Mouse (Mus musculus) kidney, embryonic 14.5 days (tissue): ENCODE results near the gene Pcyt2. TPM values are rescaled to one million over a fixed set of nuclear protein-coding genes. Genes with fewer than 3 reads are reported as not detected.

ENCODE experiments used
- ATAC-seq: fragments of 200-750 bp; cut with Nextera tagmentation; 2 replicates; pipeline ENCODE4 v1.8.0; 2017; ENCODE audit warnings: moderate number of reproducible peaks, mild to moderate bottlenecking, moderate TSS enrichment, moderate library complexity; ENCODE audit not compliant: low FRiP score, low TSS enrichment
- H3K27ac ChIP-seq: fragments of 300-500 bp; sonication (generic); 2 replicates; pipeline ENCODE4 v1.5.1; 2014; ENCODE audit warnings: low read depth, mild to moderate bottlenecking, low read length, moderate library complexity, mixed read lengths
- H3K27me3 ChIP-seq: fragments of 300-500 bp; sonication (generic); 2 replicates; pipeline ENCODE4 v1.6.1; 2014; ENCODE audit warnings: mild to moderate bottlenecking, low read length; ENCODE audit not compliant: control insufficient read depth, insufficient read depth
- H3K36me3 ChIP-seq: fragments of 300-500 bp; sonication (generic); 2 replicates; pipeline ENCODE4 v1.6.1; 2014; ENCODE audit warnings: low read length, mixed read lengths; ENCODE audit not compliant: control insufficient read depth, insufficient read depth
- H3K4me1 ChIP-seq: fragments of 300-500 bp; sonication (generic); 2 replicates; pipeline ENCODE4 v1.6.1; 2014; ENCODE audit warnings: low read length, mixed read lengths; ENCODE audit not compliant: control insufficient read depth, insufficient read depth
- H3K4me2 ChIP-seq: fragments of 300-500 bp; sonication (generic); replicated peaks from 2 replicates; pipeline ENCODE4 v1.6.1; 2014; ENCODE audit warnings: low read depth, mild to moderate bottlenecking, low read length
- H3K4me3 ChIP-seq: fragments of 300-500 bp; sonication (generic); 2 replicates; pipeline ENCODE4 v1.5.1; 2014; ENCODE audit warnings: mild to moderate bottlenecking, low read length
- H3K9ac ChIP-seq: fragments of 300-500 bp; sonication (generic); 2 replicates; pipeline ENCODE4 v1.6.1; 2014; ENCODE audit warnings: low read depth, mild to moderate bottlenecking, low read length, moderate library complexity
- H3K9me3 ChIP-seq: fragments of 300-500 bp; sonication (generic); 2 replicates; pipeline ENCODE4 v1.6.1; 2016; ENCODE audit warnings: low read length; ENCODE audit not compliant: control insufficient read depth
- WGBS: fragments of 180-500 bp; shearing (Covaris S2); extraction: QIAGEN DNeasy Blood & Tissue Kit; methylation state at CpG from one replicate; pipeline ENCODE4 v1.1.7; 2014; 5-methylcytosine and 5-hydroxymethylcytosine counted together
- microRNA-seq: library from miRNA; unstranded; fragments of <30 nt; microRNA quantifications from one replicate; pipeline ENCODE4, GENCODE M21; 2016
- polyA plus RNA-seq: library from polyadenylated mRNA; unstranded; fragments of >200 nt; fragmentation: Nextera tagmentation; extraction: Ambion mirVana; gene quantifications from 2 replicates; pipeline ENCODE4 v1.2.1, GENCODE M21; 2014

Pcyt2 gene
- polyA plus RNA-seq, 1 experiment from 2014 or later: 82.7 TPM

GRCm38 (mm10) chr11:120571122-120571521 is 46.6 kb downstream of the Pcyt2 start:
- peak overlapping the region; percentile 92 for H3K4me2 ChIP-seq
- no peaks in the 10 kb centered on the region for H3K27me3 ChIP-seq
- ATAC-seq: no peak
- H3K9ac ChIP-seq: peak overlapping the region; percentile 96; the same call in 1 of the 2 replicates
- H3K4me3 ChIP-seq: peak overlapping the region; percentile 90
- H3K27ac ChIP-seq: no peak overlapping the region
- no peaks in the 10 kb centered on the region for H3K9me3 ChIP-seq
- H3K4me1 ChIP-seq: peaks cover 21% of the 10 kb centered on the region
- WGBS: 71% methylated on average over 3 of the region's 3 CpGs
- peaks cover 48% of the 10 kb centered on the region for H3K36me3 ChIP-seq

- Histone ChIP-seq H3K27ac (no peak overlapping the region), H3K4me1 (peaks cover 12% of the 10 kb centered on the region), H3K9ac (peak overlapping the region; percentile 4; the same call in 1 of the 2 replicates), H3K27me3 (no peaks in the 10 kb centered on the region), H3K36me3 (peaks cover 76% of the 10 kb centered on the region), H3K4me2 (no peak overlapping the region), H3K4me3 (no peak overlapping the region), H3K9me3 (no peaks in the 10 kb centered on the region)
- no peak for ATAC-seq
- WGBS: 94% methylated on average over 6 of the region's 6 CpGs
These were observed 49.4 kb downstream of the Pcyt2 start for GRCm38 (mm10) chr11:120568324-120568723.

- WGBS: 88% methylated on average over 9 of the region's 9 CpGs
- H3K4me2 ChIP-seq: no peak overlapping the region
- H3K36me3 ChIP-seq: peaks cover 93% of the 10 kb centered on the region
- no peaks in the 10 kb centered on the region for H3K27me3 ChIP-seq
- 0 out of 2 replicates have a peak, but pooled peaks cover 2% of the 10 kb centered on the region for H3K4me1 ChIP-seq
- no peak overlapping the region for H3K27ac ChIP-seq
- ATAC-seq: no peak
- H3K4me3 ChIP-seq: no peak overlapping the region
- no peak overlapping the region for H3K9ac ChIP-seq
- H3K9me3 ChIP-seq: no peaks in the 10 kb centered on the region
These were observed 52.6 kb downstream of the Pcyt2 start for GRCm38 (mm10) chr11:120565114-120565513.

DNA sequence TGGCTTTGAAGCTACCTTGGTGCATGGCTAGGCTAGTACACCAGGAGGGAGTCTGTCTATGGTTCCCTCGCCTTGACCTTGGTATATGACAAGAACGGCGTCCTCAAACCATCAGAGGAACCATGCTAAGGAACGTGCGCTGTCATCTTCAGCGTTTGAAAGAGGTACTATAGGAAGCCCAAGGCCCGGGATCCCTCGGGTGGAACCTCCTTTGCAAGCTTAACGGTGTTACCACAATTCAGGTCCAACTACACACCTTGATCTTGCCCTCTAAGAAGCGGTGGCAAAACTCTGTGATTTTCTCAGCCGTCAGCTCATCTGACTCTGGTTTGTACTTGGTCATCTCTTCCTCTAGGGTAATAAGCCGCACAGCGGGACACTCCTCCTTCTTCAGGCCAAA is 54.8 kb downstream of the Pcyt2 start:
- 95% methylated on average over 13 of the region's 13 CpGs for WGBS
- Histone ChIP-seq H3K4me1 (0 out of 2 replicates have a peak, but pooled peaks cover 2% of the 10 kb centered on the region), H3K27ac (no peak overlapping the region), H3K9ac (no peak overlapping the region), H3K4me2 (no peak overlapping the region), H3K36me3 (peaks cover 89% of the 10 kb centered on the region), H3K27me3 (no peaks in the 10 kb centered on the region), H3K4me3 (no peak overlapping the region), H3K9me3 (no peaks in the 10 kb centered on the region)
- no peak for ATAC-seq

- Histone ChIP-seq H3K9ac (no peak overlapping the region), H3K4me2 (no peak overlapping the region), H3K4me1 (no peaks in the 10 kb centered on the region), H3K27ac (no peak overlapping the region), H3K9me3 (peaks cover 5% of the 10 kb centered on the region; the same call in 1 of the 2 replicates), H3K27me3 (no peaks in the 10 kb centered on the region), H3K36me3 (peaks cover 70% of the 10 kb centered on the region), H3K4me3 (no peak overlapping the region)
- WGBS: 91% methylated on average over 13 of the region's 13 CpGs
- ATAC-seq: no peak
These were observed 56.6 kb downstream of the Pcyt2 start for GRCm38 (mm10) chr11:120560952-120561728.

Small RNA genes lying within 50 kb of the gene (microRNA-seq; reads per million reads assigned to microRNA genes)
- gene Mir6936: not detected

Other genes starting within 250 kb of the Pcyt2 start
- 32.1 and 40.3 TPM in 2 replicates for gene Faap100, start 239.2 kb downstream of the Pcyt2 start, polyA plus RNA-seq
- gene Nploc4, start 180.2 kb downstream of the Pcyt2 start, polyA plus RNA-seq: 25.0 and 45.4 TPM in 2 replicates
- gene Tspan10, start 175.3 kb downstream of the Pcyt2 start, polyA plus RNA-seq: not detected in 2 replicates
- gene Pde6g, start 164.4 kb downstream of the Pcyt2 start, polyA plus RNA-seq: 0.17 and 0.20 TPM in 2 replicates
- 14.8 and 18.2 TPM in 2 replicates for gene Oxld1, start 159.9 kb downstream of the Pcyt2 start, polyA plus RNA-seq
- 27.4 and 32.8 TPM in 2 replicates for gene Ccdc137, start 159.8 kb downstream of the Pcyt2 start, polyA plus RNA-seq
- gene Arl16, start 150.3 kb downstream of the Pcyt2 start, polyA plus RNA-seq: 46.4 and 51.5 TPM in 2 replicates
- gene Mrpl12, start 133.3 kb downstream of the Pcyt2 start, polyA plus RNA-seq: 176 and 218 TPM in 2 replicates
- gene Slc25a10, start 126.1 kb downstream of the Pcyt2 start, polyA plus RNA-seq: 65.3 and 79.1 TPM in 2 replicates
- 2.0 and 2.4 TPM in 2 replicates for gene Gcgr, start 87.2 kb downstream of the Pcyt2 start, polyA plus RNA-seq
- gene Mcrip1, start 68.2 kb downstream of the Pcyt2 start, polyA plus RNA-seq: 236 and 265 TPM in 2 replicates
- gene Ppp1r27, start 66.8 kb downstream of the Pcyt2 start, polyA plus RNA-seq: 0.58 and 0.89 TPM in 2 replicates
- 558 and 716 TPM in 2 replicates for gene P4hb, start 44.7 kb downstream of the Pcyt2 start, polyA plus RNA-seq
- 454 and 612 TPM in 2 replicates for gene Arhgdia, start 36.3 kb downstream of the Pcyt2 start, polyA plus RNA-seq
- gene Alyref, start 19.6 kb downstream of the Pcyt2 start, polyA plus RNA-seq: 594 and 799 TPM in 2 replicates
- 212 and 242 TPM in 2 replicates for gene Anapc11, start 19.5 kb downstream of the Pcyt2 start, polyA plus RNA-seq
- 14.8 and 19.5 TPM in 2 replicates for gene Npb, start 9.5 kb downstream of the Pcyt2 start, polyA plus RNA-seq
- gene Sirt7, start 7.3 kb upstream of the Pcyt2 start, polyA plus RNA-seq: 23.8 and 28.6 TPM in 2 replicates
- gene Mafg, start 15.7 kb upstream of the Pcyt2 start, polyA plus RNA-seq: 26.9 and 27.9 TPM in 2 replicates
- 19.9 and 21.8 TPM in 2 replicates for gene Pycr1, start 25.8 kb upstream of the Pcyt2 start, polyA plus RNA-seq
- not detected in 2 replicates for gene Myadml2, start 30.2 kb upstream of the Pcyt2 start, polyA plus RNA-seq
- 6.9 and 9.9 TPM in 2 replicates for gene Notum, start 43.2 kb upstream of the Pcyt2 start, polyA plus RNA-seq
- gene Aspscr1, start 55.0 kb upstream of the Pcyt2 start, polyA plus RNA-seq: 107 and 124 TPM in 2 replicates
- 157 and 195 TPM in 2 replicates for gene Cenpx, start 95.8 kb upstream of the Pcyt2 start, polyA plus RNA-seq
- 41.9 and 43.1 TPM in 2 replicates for gene Lrrc45, start 96.0 kb upstream of the Pcyt2 start, polyA plus RNA-seq
- 5.0 and 28.7 TPM in 2 replicates for gene Rac3, start 103.5 kb upstream of the Pcyt2 start, polyA plus RNA-seq
- gene Dcxr, start 109.3 kb upstream of the Pcyt2 start, polyA plus RNA-seq: 21.1 and 23.2 TPM in 2 replicates
- 0.47 TPM in 1 of 2 replicates, not detected in the other for gene Cbr2, start 114.2 kb upstream of the Pcyt2 start, polyA plus RNA-seq
- 5.2 and 7.9 TPM in 2 replicates for gene Hmga1b, start 144.9 kb upstream of the Pcyt2 start, polyA plus RNA-seq
- 19.3 and 26.2 TPM in 2 replicates for gene Rfng, start 166.3 kb upstream of the Pcyt2 start, polyA plus RNA-seq
- 213 and 239 TPM in 2 replicates for gene Gps1, start 166.3 kb upstream of the Pcyt2 start, polyA plus RNA-seq
- 58.2 and 80.3 TPM in 2 replicates for gene Dus1l, start 178.5 kb upstream of the Pcyt2 start, polyA plus RNA-seq
- gene Fasn, start 206.6 kb upstream of the Pcyt2 start, polyA plus RNA-seq: 54.9 and 79.9 TPM in 2 replicates